Mouse (Mus musculus): ENCODE data around the gene Hist1h1t. TPM values are rescaled to one million over a fixed set of nuclear protein-coding genes. Genes with fewer than 3 reads are reported as not detected.

Hist1h1t gene
- polyA plus RNA-seq, 1 experiment from 2014 or later = not detected

DNA sequence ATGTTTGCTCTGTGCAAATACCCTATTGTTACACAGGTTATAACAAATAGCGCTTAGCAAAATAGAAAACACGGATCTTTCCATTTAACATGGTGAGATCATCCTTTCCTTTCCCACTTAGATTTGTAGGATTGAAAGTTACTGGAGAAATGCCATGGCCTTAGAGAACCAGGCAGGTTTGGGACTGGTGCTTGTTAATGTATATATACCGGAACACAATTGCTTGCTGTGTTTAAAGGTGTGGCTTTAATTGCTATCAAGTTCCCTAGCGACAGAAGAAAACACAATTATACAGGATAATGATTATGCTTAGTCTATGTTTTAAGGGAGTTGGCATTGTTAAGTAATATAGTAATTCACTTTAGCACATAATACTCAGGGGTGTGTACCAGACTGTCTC is 8.4 kb upstream of the Hist1h1t start:
- Histone ChIP-seq H3K4me2 (no peak overlapping the region), H3K36me3 (no peaks in the 10 kb centered on the region), H3K4me3 (no peak overlapping the region), H3K27me3 (no peaks in the 10 kb centered on the region), H3K27ac (no peak overlapping the region), H3K9ac (no peak overlapping the region), H3K9me3 (no peaks in the 10 kb centered on the region), H3K4me1 (peaks cover 16% of the 10 kb centered on the region)
- no peak for ATAC-seq (ENCODE audit: insufficient number of reproducible peaks, insufficient read depth, low FRiP score, low TSS enrichment, low read depth)
- 85% methylated on average over 4 of the region's 4 CpGs for WGBS

DNA sequence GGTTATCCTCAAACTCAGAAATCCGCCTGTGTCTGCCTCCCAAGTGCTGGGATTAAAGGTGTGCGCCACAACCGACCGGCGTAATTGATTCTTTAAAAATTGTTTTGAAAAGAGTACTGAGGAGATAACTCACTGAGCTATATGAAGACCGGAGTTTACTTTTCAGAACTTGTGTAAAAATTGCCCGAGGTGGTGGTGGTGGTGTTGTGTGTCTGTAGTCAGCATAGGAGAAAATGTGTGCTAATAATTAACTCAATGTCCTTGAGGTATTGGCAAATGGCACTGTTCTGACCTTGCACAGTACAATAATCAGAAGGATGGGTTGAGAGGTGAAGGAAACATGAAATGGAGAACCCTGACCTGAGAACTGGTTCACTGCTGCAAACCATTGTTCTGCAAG is 7.7 kb upstream of the Hist1h1t start:
- WGBS = 91% methylated on average over 7 of the region's 7 CpGs
- H3K9ac ChIP-seq = no peak overlapping the region
- no peak overlapping the region for H3K4me2 ChIP-seq
- H3K36me3 ChIP-seq = no peaks in the 10 kb centered on the region
- no peak overlapping the region for H3K4me3 ChIP-seq
- no peaks in the 10 kb centered on the region for H3K27me3 ChIP-seq
- H3K27ac ChIP-seq = no peak overlapping the region
- no peaks in the 10 kb centered on the region for H3K9me3 ChIP-seq
- peaks cover 11% of the 10 kb centered on the region for H3K4me1 ChIP-seq
- no peak for ATAC-seq (ENCODE audit: insufficient number of reproducible peaks, insufficient read depth, low FRiP score, low TSS enrichment, low read depth)

DNA sequence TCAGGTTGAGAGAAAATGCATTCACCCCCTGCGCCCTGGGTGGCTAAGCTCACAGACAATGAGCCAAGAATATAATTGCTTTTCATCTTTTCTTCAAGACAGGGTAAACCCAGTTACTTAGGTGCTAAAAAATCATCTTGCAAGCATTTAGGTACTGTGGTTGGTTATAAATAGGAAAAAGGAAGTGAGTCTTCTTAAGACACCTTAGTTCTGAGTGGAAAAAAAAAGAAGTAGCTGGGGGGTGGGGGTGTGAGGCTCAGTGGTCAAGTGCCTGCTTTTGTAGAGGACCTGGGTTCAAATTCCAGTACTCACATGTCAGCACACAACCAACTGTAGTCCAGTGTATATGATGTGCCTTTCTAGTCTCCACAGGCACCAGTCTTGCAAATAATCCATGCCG is 6.7 kb upstream of the Hist1h1t start:
- Histone ChIP-seq H3K4me1 (peaks cover 10% of the 10 kb centered on the region; the same call in 1 of the 2 replicates), H3K27ac (no peak overlapping the region), H3K9me3 (no peaks in the 10 kb centered on the region), H3K27me3 (no peaks in the 10 kb centered on the region), H3K36me3 (no peaks in the 10 kb centered on the region), H3K9ac (no peak overlapping the region), H3K4me2 (no peak overlapping the region), H3K4me3 (no peak overlapping the region)
- WGBS = 91% methylated on average over 2 of the region's 2 CpGs
- no peak for ATAC-seq (ENCODE audit: insufficient number of reproducible peaks, insufficient read depth, low FRiP score, low TSS enrichment, low read depth)

DNA sequence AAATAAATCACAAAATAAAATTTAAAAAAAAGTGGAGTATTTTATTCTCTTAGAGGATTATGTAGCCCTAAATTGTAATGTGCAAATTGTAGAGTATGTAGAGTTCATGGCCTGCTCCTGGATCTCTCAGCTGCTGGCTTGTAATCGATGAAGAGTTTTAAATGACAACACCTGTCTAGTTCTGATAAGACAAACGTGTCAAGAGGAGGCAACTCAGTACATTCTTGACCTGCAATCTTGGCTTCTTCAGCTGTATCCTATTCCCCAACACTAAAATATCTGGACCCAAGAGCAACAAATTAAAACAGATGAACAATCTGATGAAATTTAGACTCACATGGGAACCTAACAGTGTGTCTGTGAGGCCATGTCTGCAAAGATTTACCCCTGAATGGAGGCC is 6.2 kb upstream of the Hist1h1t start:
- WGBS = 69% methylated on average over 2 of the region's 2 CpGs
- Histone ChIP-seq H3K36me3 (no peaks in the 10 kb centered on the region), H3K9me3 (no peaks in the 10 kb centered on the region), H3K27me3 (no peaks in the 10 kb centered on the region), H3K4me3 (no peak overlapping the region), H3K4me2 (no peak overlapping the region), H3K27ac (no peak overlapping the region), H3K9ac (no peak overlapping the region), H3K4me1 (peaks cover 10% of the 10 kb centered on the region; the same call in 1 of the 2 replicates)
- no peak for ATAC-seq (ENCODE audit: insufficient number of reproducible peaks, insufficient read depth, low FRiP score, low TSS enrichment, low read depth)

DNA sequence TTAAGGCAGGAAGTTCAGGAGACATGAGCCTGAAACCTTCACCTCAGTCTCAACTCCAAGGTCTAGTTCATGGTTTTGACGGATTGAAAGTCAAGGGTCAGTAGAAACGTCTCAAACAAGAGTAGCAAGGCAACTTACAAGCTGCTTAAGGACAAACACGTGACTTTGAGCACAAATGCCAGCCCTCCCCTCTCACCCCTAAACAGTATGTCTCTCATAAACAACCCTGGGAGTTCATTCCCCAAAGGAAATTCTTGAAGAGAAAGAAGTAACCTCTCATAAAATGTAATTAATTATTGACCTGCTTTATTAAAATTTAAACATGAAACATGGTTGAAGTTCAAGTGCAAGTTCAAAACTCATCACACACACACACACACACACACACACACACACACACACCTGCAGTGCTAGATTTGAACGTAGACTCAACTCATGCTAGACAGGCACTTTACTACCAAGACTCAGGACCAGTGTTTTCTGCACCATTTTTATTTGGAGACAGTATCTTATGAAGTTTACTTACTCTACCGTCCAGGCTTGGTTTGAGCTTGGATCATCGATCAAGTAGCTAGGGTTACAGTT is 1.7 kb upstream of the Hist1h1t start:
- no peaks in the 10 kb centered on the region for H3K36me3 ChIP-seq
- no peaks in the 10 kb centered on the region for H3K27me3 ChIP-seq
- no peak overlapping the region for H3K9ac ChIP-seq
- H3K4me3 ChIP-seq = no peak overlapping the region
- H3K9me3 ChIP-seq = no peaks in the 10 kb centered on the region
- no peak for ATAC-seq (ENCODE audit: insufficient number of reproducible peaks, insufficient read depth, low FRiP score, low TSS enrichment, low read depth)
- WGBS = 78% methylated on average over 6 of the region's 6 CpGs
- no peak overlapping the region for H3K27ac ChIP-seq
- 0 out of 2 replicates have a peak, but pooled peaks cover under 1% of the 10 kb centered on the region for H3K4me1 ChIP-seq
- H3K4me2 ChIP-seq = no peak overlapping the region

DNA sequence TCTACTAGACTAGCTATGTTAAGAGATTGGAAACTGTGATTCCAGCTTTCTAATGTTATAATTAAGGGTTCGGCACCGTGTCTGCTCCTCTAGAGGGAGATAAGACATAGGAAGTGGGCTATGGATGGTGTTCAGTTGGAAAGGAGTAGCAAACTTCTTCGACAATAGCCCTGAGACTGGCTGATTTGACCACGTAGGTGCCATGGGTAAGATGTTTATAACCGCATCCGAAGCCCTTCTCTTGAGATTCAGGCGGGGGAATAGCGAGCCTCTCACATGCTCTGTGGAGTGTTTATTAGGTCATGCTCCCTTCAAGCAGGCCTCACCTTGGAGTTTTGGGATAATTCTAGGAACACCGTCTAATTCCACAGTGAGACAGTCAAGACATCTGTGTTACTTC is 658 bp upstream of the Hist1h1t start:
- Histone ChIP-seq H3K36me3 (no peaks in the 10 kb centered on the region), H3K9ac (no peak overlapping the region), H3K4me2 (no peak overlapping the region), H3K27ac (no peak overlapping the region), H3K4me3 (no peak overlapping the region), H3K4me1 (0 out of 2 replicates have a peak, but pooled peaks cover 4% of the 10 kb centered on the region), H3K27me3 (no peaks in the 10 kb centered on the region), H3K9me3 (no peaks in the 10 kb centered on the region)
- ATAC-seq (ENCODE audit: insufficient number of reproducible peaks, insufficient read depth, low FRiP score, low TSS enrichment, low read depth) = no peak
- WGBS = 91% methylated on average over 9 of the region's 9 CpGs

DNA sequence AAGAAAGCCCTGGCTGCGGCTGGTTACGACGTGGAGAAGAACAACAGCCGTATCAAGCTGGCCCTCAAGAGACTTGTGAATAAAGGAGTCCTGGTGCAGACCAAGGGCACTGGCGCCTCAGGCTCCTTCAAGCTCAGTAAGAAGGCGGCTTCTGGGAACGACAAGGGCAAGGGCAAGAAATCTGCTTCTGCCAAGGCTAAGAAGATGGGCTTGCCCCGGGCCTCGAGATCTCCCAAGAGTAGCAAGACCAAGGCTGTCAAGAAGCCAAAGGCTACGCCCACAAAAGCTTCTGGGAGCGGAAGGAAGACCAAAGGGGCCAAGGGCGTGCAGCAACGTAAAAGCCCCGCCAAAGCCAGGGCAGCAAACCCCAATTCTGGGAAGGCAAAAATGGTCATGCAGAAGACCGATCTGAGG is 454 bp downstream of the Hist1h1t start:
- no peaks in the 10 kb centered on the region for H3K27me3 ChIP-seq
- 0 out of 2 replicates have a peak overlapping the region, but pooled peaks have one; percentile 48 for H3K27ac ChIP-seq
- no peaks in the 10 kb centered on the region for H3K9me3 ChIP-seq
- H3K9ac ChIP-seq = no peak overlapping the region
- WGBS = 57% methylated on average over 15 of the region's 15 CpGs
- H3K4me1 ChIP-seq = peaks cover 7% of the 10 kb centered on the region; the same call in 1 of the 2 replicates
- H3K4me2 ChIP-seq = peak overlapping the region; percentile 1; the same call in 1 of the 2 replicates
- H3K36me3 ChIP-seq = no peaks in the 10 kb centered on the region
- ATAC-seq (ENCODE audit: insufficient number of reproducible peaks, insufficient read depth, low FRiP score, low TSS enrichment, low read depth) = no peak
- H3K4me3 ChIP-seq = no peak overlapping the region

DNA sequence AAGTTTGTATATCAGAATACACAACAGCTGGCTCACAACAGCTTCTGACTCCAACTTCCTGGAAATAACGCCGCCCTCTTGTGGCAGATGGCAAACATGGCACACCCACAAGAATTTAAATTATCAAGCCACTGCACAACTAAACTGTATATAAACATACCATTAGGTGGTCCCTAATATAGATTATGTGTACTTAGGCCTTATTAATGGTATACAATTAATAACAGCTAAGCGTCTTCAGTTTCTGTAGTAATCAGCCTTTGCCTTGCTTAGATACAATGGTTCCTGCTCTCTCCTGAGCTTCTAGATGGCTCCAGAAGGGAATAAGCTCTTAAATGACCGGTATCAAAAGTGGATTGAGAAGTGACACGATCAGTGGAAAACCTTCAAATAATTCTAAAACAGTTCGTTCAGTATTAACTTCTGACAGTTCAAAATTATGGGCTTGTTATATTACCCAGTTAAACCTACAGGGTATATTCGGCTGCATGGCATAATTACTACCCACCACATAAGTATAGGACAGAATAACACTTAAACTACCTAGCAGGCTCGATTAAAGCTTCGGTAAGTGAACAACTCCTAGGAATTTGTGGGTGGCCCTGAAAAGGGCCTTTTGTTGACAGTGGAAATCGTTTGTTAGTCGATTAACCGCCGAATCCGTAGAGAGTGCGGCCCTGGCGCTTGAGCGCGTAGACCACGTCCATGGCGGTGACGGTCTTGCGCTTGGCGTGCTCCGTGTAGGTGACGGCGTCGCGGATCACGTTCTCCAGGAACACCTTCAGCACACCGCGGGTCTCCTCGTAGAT is 2.1 kb downstream of the Hist1h1t start:
- H3K4me1 ChIP-seq = peaks cover 7% of the 10 kb centered on the region; the same call in 1 of the 2 replicates
- WGBS = under 1% methylated on average over 23 of the region's 32 CpGs

DNA sequence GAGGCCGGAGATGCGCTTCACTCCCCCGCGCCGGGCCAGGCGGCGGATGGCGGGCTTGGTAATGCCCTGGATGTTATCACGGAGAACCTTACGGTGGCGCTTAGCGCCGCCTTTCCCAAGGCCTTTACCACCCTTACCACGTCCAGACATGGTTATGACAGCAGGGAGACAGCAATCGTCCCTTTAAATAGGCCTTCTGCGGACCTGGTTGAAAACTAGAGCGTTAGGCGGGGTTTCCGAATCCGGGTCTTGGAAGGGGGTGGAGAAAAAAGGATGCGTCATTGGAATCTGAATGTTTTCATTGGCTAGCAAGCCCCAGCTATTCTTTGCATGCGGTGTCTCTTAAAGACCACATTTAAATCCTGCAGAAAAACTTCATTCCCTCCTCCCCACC is 2.7 kb downstream of the Hist1h1t start, which contains the start of gene Hist1h4c:
TSS of gene Hist1h4c (minus strand) at position 155 of the 394 bp plus-strand sequence.
- ATAC-seq (ENCODE audit: insufficient number of reproducible peaks, insufficient read depth, low FRiP score, low TSS enrichment, low read depth) = peak; percentile 93
- H3K27ac ChIP-seq = peak within 1 kb of the TSS; percentile 93

More for the DNA sequence above, 2.1 kb downstream of the Hist1h1t start:
- Histone ChIP-seq H3K4me2 (peak overlapping the region; percentile 71), H3K9ac (peak overlapping the region; percentile 71), H3K4me3 (peak overlapping the region; percentile 48), H3K36me3 (no peaks in the 10 kb centered on the region), H3K9me3 (no peaks in the 10 kb centered on the region), H3K27ac (peak overlapping the region; percentile 93), H3K27me3 (no peaks in the 10 kb centered on the region)
- no peak; the same call in none of the 2 replicates for ATAC-seq (ENCODE audit: insufficient number of reproducible peaks, insufficient read depth, low FRiP score, low TSS enrichment, low read depth)

DNA sequence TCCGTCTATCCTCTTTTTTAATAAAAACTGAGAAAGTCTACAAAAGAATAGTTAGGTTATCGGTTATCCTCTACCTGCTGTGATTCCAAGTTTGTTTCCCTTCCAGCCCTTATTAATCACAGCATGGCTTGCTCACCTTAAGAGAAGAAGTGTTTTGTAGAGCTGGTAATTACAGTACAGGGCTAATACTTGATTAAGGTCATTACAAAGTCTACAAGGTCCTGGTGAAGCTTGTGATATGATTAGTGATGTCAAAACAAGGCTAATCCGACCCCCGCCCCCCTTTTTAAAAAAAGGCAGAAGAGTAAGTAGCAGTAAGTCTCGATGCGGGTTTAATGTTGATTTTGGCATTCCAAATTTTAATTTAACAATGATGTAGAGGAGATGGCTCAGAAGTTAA is 3.4 kb downstream of the Hist1h1t start:
- H3K36me3 ChIP-seq = no peaks in the 10 kb centered on the region
- peak overlapping the region; percentile 89 for H3K27ac ChIP-seq
- peaks cover 7% of the 10 kb centered on the region; the same call in 1 of the 2 replicates for H3K4me1 ChIP-seq
- 0 out of 2 replicates have a peak overlapping the region, but pooled peaks have one; percentile 1 for H3K9ac ChIP-seq
- H3K4me2 ChIP-seq = peak overlapping the region; percentile 71
- 51% methylated on average over 6 of the region's 6 CpGs for WGBS
- no peaks in the 10 kb centered on the region for H3K27me3 ChIP-seq
- H3K9me3 ChIP-seq = no peaks in the 10 kb centered on the region
- no peak overlapping the region for H3K4me3 ChIP-seq
- no peak for ATAC-seq (ENCODE audit: insufficient number of reproducible peaks, insufficient read depth, low FRiP score, low TSS enrichment, low read depth)

More for the DNA sequence above, 2.7 kb downstream of the Hist1h1t start, which contains the start of gene Hist1h4c:
- Histone ChIP-seq H3K4me2 (peak within 1 kb of the TSS; percentile 71), H3K9me3 (no peaks in the 10 kb centered on the region), H3K4me3 (peak within 1 kb of the TSS; percentile 48), H3K27me3 (no peaks in the 10 kb centered on the region), H3K4me1 (peaks cover 7% of the 10 kb centered on the region; the same call in 1 of the 2 replicates), H3K9ac (peak within 1 kb of the TSS; percentile 71), H3K36me3 (no peaks in the 10 kb centered on the region)
- WGBS = under 1% methylated on average over 22 of the region's 22 CpGs

DNA sequence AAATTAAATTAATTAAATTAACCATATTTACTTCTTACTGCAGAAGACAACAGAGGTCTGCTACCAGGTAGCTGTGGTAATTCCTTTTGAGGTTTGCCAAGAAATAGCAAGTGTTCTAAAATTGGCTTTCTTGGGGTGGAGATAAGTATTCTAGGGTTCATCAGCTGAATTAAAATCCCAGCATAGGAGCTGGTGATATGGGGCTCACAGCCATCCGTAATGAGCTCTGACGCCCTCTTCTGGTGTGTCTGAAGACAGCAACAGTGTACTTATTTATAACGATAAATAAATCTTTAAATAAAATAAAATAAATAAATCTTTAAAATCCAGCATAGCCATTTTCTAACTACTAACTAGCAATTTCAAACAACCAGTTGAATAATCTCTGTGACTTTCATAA is 4.2 kb downstream of the Hist1h1t start:
- no peak overlapping the region for H3K9ac ChIP-seq
- H3K4me1 ChIP-seq = peaks cover 7% of the 10 kb centered on the region; the same call in 1 of the 2 replicates
- no peaks in the 10 kb centered on the region for H3K9me3 ChIP-seq
- 65% methylated on average over 3 of the region's 3 CpGs for WGBS
- no peaks in the 10 kb centered on the region for H3K27me3 ChIP-seq
- H3K36me3 ChIP-seq = no peaks in the 10 kb centered on the region
- no peak overlapping the region for H3K27ac ChIP-seq
- no peak for ATAC-seq (ENCODE audit: insufficient number of reproducible peaks, insufficient read depth, low FRiP score, low TSS enrichment, low read depth)
- no peak overlapping the region for H3K4me3 ChIP-seq
- H3K4me2 ChIP-seq = no peak overlapping the region

All from embryonic facial prominence, embryonic 13.5 days (tissue).